Mouse (Mus musculus): ENCODE results near the gene Zfp827. TPM values are rescaled to one million over a fixed set of nuclear protein-coding genes. Genes with fewer than 3 reads are reported as not detected.

Gene Zfp827
- polyA plus RNA-seq, 1 experiment from 2014 or later = 5.2 TPM

DNA sequence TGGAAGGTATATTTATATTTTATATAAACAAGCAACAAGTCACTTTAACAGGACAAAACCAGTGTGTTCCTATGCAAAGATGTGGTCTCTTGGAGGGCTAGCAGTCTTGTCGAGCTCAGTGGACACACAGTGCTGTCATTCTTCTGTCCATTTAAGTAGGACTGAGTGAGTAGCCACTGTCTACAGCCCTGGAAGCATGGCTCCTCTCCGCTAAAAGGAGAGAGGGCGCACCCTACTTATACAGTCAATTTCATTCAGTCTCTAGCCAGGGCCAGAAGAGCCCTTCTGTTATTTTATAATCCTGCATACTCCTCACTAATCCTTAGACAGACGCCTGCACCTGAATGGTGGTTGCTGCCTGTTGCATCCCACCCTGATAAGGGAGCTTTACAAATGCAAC lies 74.5 kb downstream of the Zfp827 start:
- ATAC-seq = no peak
- WGBS = 65% methylated on average over 4 of the region's 4 CpGs

GRCm38 (mm10) chr8:79103185-79103878 lies 75.1 kb downstream of the Zfp827 start:
- 66% methylated on average over 14 of the region's 14 CpGs for WGBS
- peak overlapping the region; percentile 61; the same call in 1 of the 2 replicates for H3K27ac ChIP-seq (ENCODE audit: low read length)
- peaks cover 39% of the 10 kb centered on the region for H3K4me1 ChIP-seq (ENCODE audit: control insufficient read depth, insufficient read depth, low read length)
- H3K36me3 ChIP-seq (ENCODE audit: control insufficient read depth, insufficient read depth, low read length) = no peaks in the 10 kb centered on the region
- H3K9ac ChIP-seq (ENCODE audit: low read depth, low read length) = no peak overlapping the region
- H3K9me3 ChIP-seq (ENCODE audit: control insufficient read depth, low read length) = no peaks in the 10 kb centered on the region
- no peak for ATAC-seq
- no peaks in the 10 kb centered on the region for H3K27me3 ChIP-seq (replicated peaks; ENCODE audit: control insufficient read depth, insufficient read depth, low read length)
- H3K4me3 ChIP-seq (ENCODE audit: low read length) = no peak overlapping the region
- no peak overlapping the region for H3K4me2 ChIP-seq (ENCODE audit: low read depth, low read length)

More for the DNA sequence above, 74.5 kb downstream of the Zfp827 start:
- Histone ChIP-seq H3K4me3 (ENCODE audit: low read length) (no peak overlapping the region), H3K4me2 (ENCODE audit: low read depth, low read length) (no peak overlapping the region), H3K4me1 (ENCODE audit: control insufficient read depth, insufficient read depth, low read length) (peaks cover 39% of the 10 kb centered on the region), H3K9ac (ENCODE audit: low read depth, low read length) (no peak overlapping the region), H3K9me3 (ENCODE audit: control insufficient read depth, low read length) (no peaks in the 10 kb centered on the region), H3K36me3 (ENCODE audit: control insufficient read depth, insufficient read depth, low read length) (no peaks in the 10 kb centered on the region), H3K27me3 (replicated peaks; ENCODE audit: control insufficient read depth, insufficient read depth, low read length) (no peaks in the 10 kb centered on the region), H3K27ac (ENCODE audit: low read length) (0 out of 2 replicates have a peak overlapping the region, but pooled peaks have one; percentile 15)

- 34% methylated on average over 9 of the region's 9 CpGs for WGBS
- peak; percentile 81 for ATAC-seq
- H3K4me2 ChIP-seq (ENCODE audit: low read depth, low read length) = 0 out of 2 replicates have a peak overlapping the region, but pooled peaks have one; percentile 24
- H3K4me3 ChIP-seq (ENCODE audit: low read length) = no peak overlapping the region
- peak overlapping the region; percentile 61 for H3K27ac ChIP-seq (ENCODE audit: low read length)
- 0 out of 2 replicates have a peak, but pooled peaks cover 2% of the 10 kb centered on the region for H3K36me3 ChIP-seq (ENCODE audit: control insufficient read depth, insufficient read depth, low read length)
- peaks cover 39% of the 10 kb centered on the region for H3K4me1 ChIP-seq (ENCODE audit: control insufficient read depth, insufficient read depth, low read length)
- no peaks in the 10 kb centered on the region for H3K9me3 ChIP-seq (ENCODE audit: control insufficient read depth, low read length)
- no peaks in the 10 kb centered on the region for H3K27me3 ChIP-seq (replicated peaks; ENCODE audit: control insufficient read depth, insufficient read depth, low read length)
- peak overlapping the region; percentile 15; the same call in 1 of the 2 replicates for H3K9ac ChIP-seq (ENCODE audit: low read depth, low read length)
These were observed 75.8 kb downstream of the Zfp827 start for GRCm38 (mm10) chr8:79103923-79104580.

GRCm38 (mm10) chr8:79104634-79105033 lies 76.4 kb downstream of the Zfp827 start:
- Histone ChIP-seq H3K27ac (ENCODE audit: low read length) (peak overlapping the region; percentile 61), H3K27me3 (replicated peaks; ENCODE audit: control insufficient read depth, insufficient read depth, low read length) (no peaks in the 10 kb centered on the region), H3K4me3 (ENCODE audit: low read length) (no peak overlapping the region), H3K4me1 (ENCODE audit: control insufficient read depth, insufficient read depth, low read length) (peaks cover 39% of the 10 kb centered on the region), H3K9ac (ENCODE audit: low read depth, low read length) (peak overlapping the region; percentile 38; the same call in 1 of the 2 replicates), H3K36me3 (ENCODE audit: control insufficient read depth, insufficient read depth, low read length) (0 out of 2 replicates have a peak, but pooled peaks cover 2% of the 10 kb centered on the region), H3K4me2 (ENCODE audit: low read depth, low read length) (0 out of 2 replicates have a peak overlapping the region, but pooled peaks have one; percentile 24), H3K9me3 (ENCODE audit: control insufficient read depth, low read length) (no peaks in the 10 kb centered on the region)
- peak; percentile 64 for ATAC-seq
- 46% methylated on average over 9 of the region's 9 CpGs for WGBS

DNA sequence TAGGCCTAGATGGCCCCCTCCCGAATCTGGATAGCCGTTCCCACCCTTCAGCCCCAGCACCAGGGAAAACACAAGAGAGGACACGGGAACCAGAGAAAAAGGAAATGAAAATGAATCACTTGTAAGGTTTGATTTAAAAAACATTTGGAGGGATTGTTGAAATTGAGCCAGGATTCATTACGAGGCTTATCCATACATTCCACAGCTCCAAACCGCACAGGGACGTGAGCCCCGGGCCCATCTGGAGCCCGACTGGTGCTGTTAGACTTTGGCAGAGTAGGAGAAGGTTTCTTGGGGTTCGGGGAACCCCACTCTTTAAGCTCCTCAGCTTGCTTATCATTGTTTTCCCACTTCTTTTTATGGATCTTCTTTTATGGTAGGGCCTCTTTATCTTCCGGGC lies 76.9 kb downstream of the Zfp827 start:
- Histone ChIP-seq H3K4me2 (ENCODE audit: low read depth, low read length) (no peak overlapping the region), H3K36me3 (ENCODE audit: control insufficient read depth, insufficient read depth, low read length) (0 out of 2 replicates have a peak, but pooled peaks cover 2% of the 10 kb centered on the region), H3K9me3 (ENCODE audit: control insufficient read depth, low read length) (no peaks in the 10 kb centered on the region), H3K4me3 (ENCODE audit: low read length) (no peak overlapping the region), H3K27me3 (replicated peaks; ENCODE audit: control insufficient read depth, insufficient read depth, low read length) (no peaks in the 10 kb centered on the region), H3K9ac (ENCODE audit: low read depth, low read length) (0 out of 2 replicates have a peak overlapping the region, but pooled peaks have one; percentile 38), H3K27ac (ENCODE audit: low read length) (peak overlapping the region; percentile 61; the same call in 1 of the 2 replicates), H3K4me1 (ENCODE audit: control insufficient read depth, insufficient read depth, low read length) (peaks cover 39% of the 10 kb centered on the region)
- WGBS = 48% methylated on average over 10 of the region's 10 CpGs
- no peak for ATAC-seq

- no peaks in the 10 kb centered on the region for H3K9me3 ChIP-seq (ENCODE audit: control insufficient read depth, low read length)
- WGBS = 71% methylated on average over 8 of the region's 8 CpGs
- H3K27me3 ChIP-seq (replicated peaks; ENCODE audit: control insufficient read depth, insufficient read depth, low read length) = no peaks in the 10 kb centered on the region
- H3K27ac ChIP-seq (ENCODE audit: low read length) = no peak overlapping the region
- H3K36me3 ChIP-seq (ENCODE audit: control insufficient read depth, insufficient read depth, low read length) = 0 out of 2 replicates have a peak, but pooled peaks cover 5% of the 10 kb centered on the region
- H3K4me2 ChIP-seq (ENCODE audit: low read depth, low read length) = no peak overlapping the region
- no peak overlapping the region for H3K9ac ChIP-seq (ENCODE audit: low read depth, low read length)
- H3K4me1 ChIP-seq (ENCODE audit: control insufficient read depth, insufficient read depth, low read length) = peaks cover 6% of the 10 kb centered on the region; the same call in 1 of the 2 replicates
- no peak overlapping the region for H3K4me3 ChIP-seq (ENCODE audit: low read length)
- ATAC-seq = peak; percentile 36; the same call in 1 of the 2 replicates
These were observed 83.2 kb downstream of the Zfp827 start for GRCm38 (mm10) chr8:79111461-79111860.

DNA sequence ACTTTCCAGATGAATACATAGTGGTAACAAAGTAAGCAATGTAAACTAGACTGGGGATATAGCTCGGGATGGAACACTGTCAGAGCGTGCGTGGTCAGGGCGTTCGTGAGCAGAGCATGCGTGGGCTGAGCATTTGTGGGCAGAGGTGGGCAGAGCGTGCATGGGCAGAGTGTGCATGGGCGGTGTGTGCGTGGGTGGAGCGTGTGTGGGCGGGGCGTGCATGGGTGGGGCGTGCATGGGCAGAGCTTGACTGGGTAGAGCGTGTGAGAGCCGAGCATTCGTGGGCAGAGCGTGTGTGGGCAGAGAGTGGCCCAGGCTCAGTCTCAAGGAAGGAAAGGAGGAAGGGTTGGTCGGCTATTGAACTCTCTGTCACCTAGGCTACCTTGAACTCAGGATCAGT lies 84.2 kb downstream of the Zfp827 start:
- Histone ChIP-seq H3K27ac (ENCODE audit: low read length) (no peak overlapping the region), H3K9ac (ENCODE audit: low read depth, low read length) (no peak overlapping the region), H3K27me3 (replicated peaks; ENCODE audit: control insufficient read depth, insufficient read depth, low read length) (no peaks in the 10 kb centered on the region), H3K4me1 (ENCODE audit: control insufficient read depth, insufficient read depth, low read length) (0 out of 2 replicates have a peak, but pooled peaks cover 3% of the 10 kb centered on the region), H3K4me2 (ENCODE audit: low read depth, low read length) (no peak overlapping the region), H3K9me3 (ENCODE audit: control insufficient read depth, low read length) (no peaks in the 10 kb centered on the region), H3K36me3 (ENCODE audit: control insufficient read depth, insufficient read depth, low read length) (0 out of 2 replicates have a peak, but pooled peaks cover 5% of the 10 kb centered on the region), H3K4me3 (ENCODE audit: low read length) (no peak overlapping the region)
- WGBS = 92% methylated on average over 18 of the region's 18 CpGs
- peak; percentile 25; the same call in 1 of the 2 replicates for ATAC-seq

GRCm38 (mm10) chr8:79113533-79113932 lies 85.3 kb downstream of the Zfp827 start:
- H3K4me1 ChIP-seq (ENCODE audit: control insufficient read depth, insufficient read depth, low read length) = 0 out of 2 replicates have a peak, but pooled peaks cover 3% of the 10 kb centered on the region
- H3K9me3 ChIP-seq (ENCODE audit: control insufficient read depth, low read length) = no peaks in the 10 kb centered on the region
- no peak for ATAC-seq
- H3K4me2 ChIP-seq (ENCODE audit: low read depth, low read length) = no peak overlapping the region
- H3K27me3 ChIP-seq (replicated peaks; ENCODE audit: control insufficient read depth, insufficient read depth, low read length) = no peaks in the 10 kb centered on the region
- WGBS = 83% methylated on average over 9 of the region's 9 CpGs
- H3K9ac ChIP-seq (ENCODE audit: low read depth, low read length) = no peak overlapping the region
- H3K36me3 ChIP-seq (ENCODE audit: control insufficient read depth, insufficient read depth, low read length) = peaks cover 11% of the 10 kb centered on the region; the same call in 1 of the 2 replicates
- H3K4me3 ChIP-seq (ENCODE audit: low read length) = no peak overlapping the region
- no peak overlapping the region for H3K27ac ChIP-seq (ENCODE audit: low read length)

DNA sequence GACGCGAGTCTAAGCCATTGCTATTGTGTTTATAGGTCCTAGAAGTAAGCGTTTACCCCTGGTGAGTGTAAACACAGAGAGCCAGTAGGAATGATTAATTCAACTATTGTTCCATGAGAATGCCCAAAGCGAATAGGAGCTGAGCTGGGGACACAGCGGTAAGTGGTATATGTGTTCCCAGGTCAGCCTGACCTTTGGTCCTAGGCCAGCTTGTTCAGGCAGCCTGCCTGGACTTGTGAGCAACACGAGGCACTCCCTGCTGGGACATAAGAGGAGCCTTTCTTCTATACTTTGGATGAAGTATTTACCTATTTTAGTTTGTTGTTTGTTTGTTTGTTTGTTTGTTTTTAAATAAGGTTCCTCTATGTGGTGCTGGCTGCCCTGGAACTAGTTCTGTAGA lies 86.3 kb downstream of the Zfp827 start:
- no peaks in the 10 kb centered on the region for H3K9me3 ChIP-seq (ENCODE audit: control insufficient read depth, low read length)
- 0 out of 2 replicates have a peak, but pooled peaks cover 3% of the 10 kb centered on the region for H3K4me1 ChIP-seq (ENCODE audit: control insufficient read depth, insufficient read depth, low read length)
- H3K9ac ChIP-seq (ENCODE audit: low read depth, low read length) = no peak overlapping the region
- WGBS = 66% methylated on average over 6 of the region's 6 CpGs
- no peaks in the 10 kb centered on the region for H3K27me3 ChIP-seq (replicated peaks; ENCODE audit: control insufficient read depth, insufficient read depth, low read length)
- H3K4me3 ChIP-seq (ENCODE audit: low read length) = no peak overlapping the region
- peak; percentile 52 for ATAC-seq
- H3K4me2 ChIP-seq (ENCODE audit: low read depth, low read length) = no peak overlapping the region
- no peak overlapping the region for H3K27ac ChIP-seq (ENCODE audit: low read length)
- peaks cover 9% of the 10 kb centered on the region; the same call in 1 of the 2 replicates for H3K36me3 ChIP-seq (ENCODE audit: control insufficient read depth, insufficient read depth, low read length)
